Mouse (Mus musculus): ENCODE data around the gene Spata21. TPM values are rescaled to one million over a fixed set of nuclear protein-coding genes. Genes with fewer than 3 reads are reported as not detected.
A peak's percentile ranks its signal among the peaks of the same experiment; 100 is the strongest.

The Spata21 gene
- total RNA-seq, 2 experiments from 2014 or later: not detected

GRCm38 (mm10) chr4:141076761-141077506 lies 11.2 kb upstream of the Spata21 start:
- DNase-seq: no peak

- peak; percentile 96 for DNase-seq
Measured at GRCm38 (mm10) chr4:141077681-141078509, 10.2 kb upstream of the Spata21 start, which contains the start of gene Necap2. Gene Necap2 (minus strand): TSS chr4:141078357.

DNA sequence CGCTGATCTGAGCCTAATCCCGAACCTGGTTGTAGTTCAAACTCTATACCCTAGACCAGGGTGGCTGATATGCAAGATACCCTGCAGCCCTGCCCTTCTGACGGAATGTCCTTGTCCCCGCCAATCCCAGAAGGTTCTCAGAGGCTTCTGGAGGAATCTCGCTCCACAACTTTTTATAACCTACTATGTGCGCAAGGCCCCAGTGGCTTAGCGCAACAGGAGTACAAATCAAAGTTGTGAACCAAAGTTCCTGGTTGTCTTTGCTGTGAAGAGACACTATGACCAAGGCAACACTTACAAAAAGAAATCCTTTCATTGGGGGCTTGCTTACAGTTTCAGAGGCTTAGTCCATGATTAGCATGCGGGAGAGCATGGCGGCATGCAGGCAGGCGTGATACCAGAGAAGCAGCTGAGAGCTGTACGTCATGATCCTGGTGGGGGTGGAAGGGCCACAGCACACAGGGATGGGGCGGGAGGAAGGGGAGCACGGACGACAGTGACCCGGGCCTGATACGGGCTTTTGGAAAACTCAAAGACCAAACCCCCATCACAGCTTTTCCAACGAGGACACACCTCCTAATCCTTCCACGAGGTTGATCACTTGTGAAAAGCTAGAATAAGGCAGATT lies 9.5 kb upstream of the Spata21 start:
- DNase-seq: no peak

DNA sequence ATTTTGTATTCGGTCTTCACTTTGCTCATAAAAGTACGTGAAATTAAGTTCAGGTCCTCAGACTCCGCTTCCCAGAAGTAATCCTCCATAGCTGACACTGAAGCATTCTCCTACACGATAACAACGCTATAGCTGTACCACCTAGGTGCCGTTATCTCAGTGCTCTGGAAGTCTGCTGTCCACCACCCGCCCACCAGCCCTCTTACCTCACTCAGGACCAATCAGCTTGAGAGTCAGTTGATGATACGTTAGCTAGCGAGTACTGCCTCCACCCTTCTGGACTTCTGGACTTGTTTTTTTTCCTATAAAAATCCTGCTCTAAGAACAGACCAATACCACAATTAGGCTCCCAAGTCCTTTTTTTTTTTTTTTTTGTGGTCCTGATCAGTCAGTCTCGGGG lies 1.3 kb upstream of the Spata21 start:
- no peak for DNase-seq

- DNase-seq: no peak
Measured at GRCm38 (mm10) chr4:141088714-141089113, 581 bp downstream of the Spata21 start.

GRCm38 (mm10) chr4:141095016-141095415 lies 6.9 kb downstream of the Spata21 start:
- no peak for DNase-seq

DNA sequence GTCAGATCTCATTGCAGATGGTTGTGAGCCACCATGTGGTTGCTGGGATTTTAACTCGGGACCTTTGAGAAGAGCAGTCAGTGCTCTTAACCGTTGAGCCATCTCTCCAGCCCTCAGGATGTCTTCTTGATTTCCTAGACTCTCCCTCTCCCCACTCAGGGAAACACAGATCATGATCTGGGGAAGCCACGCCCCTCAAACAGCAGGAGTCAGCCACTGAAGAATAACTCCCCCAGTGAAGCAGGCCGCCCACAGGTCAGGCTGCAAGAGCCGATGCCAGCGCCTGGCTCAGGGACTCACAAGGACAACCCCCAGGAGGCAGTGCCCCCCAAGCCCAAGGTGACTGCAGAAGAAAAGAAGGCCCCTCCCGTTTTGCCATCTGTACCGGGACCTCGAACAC lies 8.6 kb downstream of the Spata21 start:
- no peak for DNase-seq

DNA sequence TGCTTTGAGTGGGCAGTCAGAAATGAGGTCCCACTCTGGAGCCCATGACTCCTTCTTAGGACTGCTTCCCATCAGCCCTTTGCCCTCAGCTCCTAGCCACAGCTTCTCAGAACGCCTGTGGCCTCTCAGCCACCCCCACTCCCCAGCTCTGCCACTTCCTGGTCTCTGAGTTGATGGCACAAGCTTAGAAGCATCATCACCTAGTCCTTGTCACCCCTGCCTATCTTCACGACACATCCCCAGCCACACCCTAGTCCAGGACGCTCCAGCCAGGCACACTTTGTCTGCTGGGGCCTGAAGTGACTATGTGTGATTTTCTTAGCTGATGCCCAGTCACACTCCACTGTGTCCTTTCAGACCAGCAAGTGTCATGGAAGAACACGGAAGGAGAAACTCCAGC lies 10.8 kb downstream of the Spata21 start:
- no peak for DNase-seq

DNA sequence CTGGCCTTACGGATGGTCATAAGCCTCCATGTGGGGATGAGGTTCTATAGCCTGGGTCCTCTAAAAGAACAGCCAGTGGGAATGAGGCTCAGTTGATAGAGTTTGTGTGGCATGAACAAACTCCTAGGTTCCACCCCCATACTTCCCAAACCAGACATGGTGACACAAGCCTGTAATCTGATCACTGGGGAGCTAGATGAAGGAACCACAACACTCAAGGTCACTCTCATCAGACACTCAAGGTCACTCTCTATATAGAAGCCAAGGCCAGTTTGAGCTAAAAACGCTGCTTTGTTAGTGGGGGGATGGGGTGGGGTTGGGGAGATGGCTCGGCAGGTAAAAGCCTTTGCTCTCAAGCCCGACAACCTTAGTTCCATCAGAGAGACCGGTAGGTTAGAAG lies 11.8 kb downstream of the Spata21 start:
- DNase-seq: no peak

DNA sequence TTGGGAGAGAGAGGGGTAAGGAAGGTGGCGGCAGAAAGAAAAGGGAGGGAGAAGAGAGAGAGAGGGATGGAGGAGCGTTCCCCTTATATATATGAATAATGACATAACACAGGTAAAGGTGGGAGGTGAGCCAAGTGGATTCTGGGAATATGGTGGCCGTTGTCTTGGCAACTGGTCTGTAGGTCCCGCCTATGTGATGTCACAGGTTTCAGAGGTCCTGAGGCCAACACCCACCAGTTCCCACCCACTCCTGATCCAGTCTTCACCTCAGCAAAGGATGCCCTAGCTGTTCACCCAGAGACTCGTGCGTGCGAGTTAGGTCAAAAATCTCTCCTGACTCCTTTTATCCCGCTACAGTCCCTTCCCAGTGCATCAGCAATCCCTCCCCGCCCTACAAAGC lies 13.2 kb downstream of the Spata21 start:
- DNase-seq: no peak

DNA sequence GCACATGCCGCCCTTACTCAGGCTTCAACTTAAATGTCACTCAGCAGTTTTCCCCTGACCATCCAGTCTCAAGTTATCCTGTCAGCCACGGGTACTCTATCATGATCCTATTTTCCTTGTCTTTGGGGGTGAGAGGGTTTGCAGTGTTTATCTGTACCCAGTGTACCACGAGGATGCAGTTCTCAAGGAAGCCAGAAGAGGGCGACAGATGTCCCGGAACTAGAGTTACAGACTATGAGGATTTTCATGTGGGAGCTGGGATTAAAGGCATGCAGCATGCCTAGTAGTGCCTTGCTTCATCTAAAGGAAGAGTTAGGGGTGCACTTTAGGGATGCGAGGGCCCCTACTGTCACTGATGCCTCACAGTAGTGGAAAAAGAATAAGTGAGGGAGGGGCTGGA lies 13.7 kb downstream of the Spata21 start:
- peak; percentile 43 for DNase-seq

DNA sequence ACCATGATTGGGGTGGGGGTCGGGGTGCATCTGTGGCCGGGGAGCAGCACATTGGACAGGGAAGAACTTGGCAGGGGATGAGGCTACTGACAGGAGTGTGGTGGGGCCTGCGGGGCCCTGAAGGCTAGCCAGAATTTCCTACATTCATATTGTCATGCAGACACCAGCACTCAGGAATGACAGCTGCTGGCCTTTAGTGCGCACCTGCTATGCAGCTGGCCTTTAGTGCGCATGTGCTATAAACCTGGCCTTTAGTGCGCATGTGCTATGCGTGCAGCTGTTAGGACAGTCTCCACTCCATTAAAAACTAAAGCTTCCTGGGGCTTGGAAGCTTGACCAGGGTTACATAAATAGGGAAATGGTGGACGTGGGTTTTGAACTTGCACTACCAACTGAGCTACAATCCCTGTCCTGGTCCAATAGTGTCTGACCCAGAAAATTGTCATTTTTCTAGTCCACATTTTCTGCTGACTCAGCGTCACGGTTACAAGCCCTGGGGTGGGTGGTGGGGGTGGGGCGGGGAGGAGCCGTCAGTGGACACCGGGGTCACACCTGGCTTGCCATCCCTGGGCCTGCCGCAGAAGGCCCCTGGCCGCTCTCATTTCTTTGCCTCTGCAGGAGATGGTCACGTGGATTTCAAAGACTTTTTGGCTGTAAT lies 18.5 kb downstream of the Spata21 start:
- peak; percentile 36 for DNase-seq

GRCm38 (mm10) chr4:141108196-141108732 lies 20.1 kb downstream of the Spata21 start:
- no peak for DNase-seq

- no peak for DNase-seq
Measured at GRCm38 (mm10) chr4:141113831-141114230, 25.7 kb downstream of the Spata21 start.

GRCm38 (mm10) chr4:141114521-141114981 lies 26.4 kb downstream of the Spata21 start:
- no peak for DNase-seq

DNA sequence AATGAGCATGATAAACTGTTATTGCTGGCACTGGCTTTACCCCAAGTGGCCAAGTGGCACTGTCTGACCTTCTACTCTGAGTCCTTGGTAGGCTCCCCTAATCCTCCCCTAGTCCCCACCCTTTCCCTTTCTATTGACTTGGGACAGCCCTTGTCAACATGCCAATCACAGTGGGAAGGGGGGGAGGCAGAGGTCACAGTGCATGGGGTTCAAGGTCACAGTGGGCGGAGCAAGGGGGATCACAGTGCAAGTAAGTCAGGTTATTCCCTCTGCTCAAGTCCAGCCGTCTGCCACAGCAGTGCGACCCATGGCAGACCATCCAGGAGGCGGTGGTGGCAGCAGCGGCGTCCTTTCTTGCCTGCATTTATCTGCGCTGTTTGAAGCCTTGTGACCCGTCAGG lies 27.3 kb downstream of the Spata21 start:
- no peak for DNase-seq

DNA sequence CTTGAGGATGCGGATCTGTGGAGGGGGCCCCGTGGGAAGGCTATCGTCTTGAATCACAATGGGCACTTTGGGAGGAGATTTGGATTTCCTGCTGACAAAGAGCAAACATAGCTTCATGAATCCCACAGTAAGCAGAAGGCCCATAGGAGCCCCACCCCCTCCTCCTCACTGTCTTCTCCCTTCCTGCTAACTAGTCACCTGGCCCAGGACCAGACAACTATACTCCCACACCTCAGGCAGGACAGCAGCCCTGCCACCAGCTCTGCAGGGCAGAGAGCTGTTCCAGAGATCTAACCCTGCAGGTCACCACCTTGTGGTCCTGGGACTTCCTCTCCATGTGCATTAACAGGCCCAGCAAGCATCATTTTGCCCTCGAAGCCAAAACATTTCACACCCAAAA lies 30.6 kb downstream of the Spata21 start:
- no peak for DNase-seq

DNA sequence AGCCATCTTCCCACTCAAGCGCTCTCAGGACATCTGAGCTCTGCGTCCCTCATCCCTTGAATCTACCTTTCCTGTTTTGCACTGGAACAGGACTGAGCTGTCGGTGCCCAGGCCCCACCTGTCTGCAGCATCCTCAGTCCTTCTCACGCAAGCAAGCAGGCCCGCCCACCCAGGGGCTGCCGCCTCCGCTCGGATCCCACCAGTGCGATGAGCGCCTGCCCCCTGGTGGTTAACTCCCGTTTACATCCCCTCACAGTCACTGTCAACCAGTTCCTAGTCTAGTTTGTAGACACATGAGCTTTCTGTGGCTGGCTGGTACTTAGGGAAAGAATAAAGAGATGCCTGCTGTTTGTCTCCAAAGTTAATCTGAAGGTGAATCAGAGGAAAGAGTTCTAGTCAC lies 32.6 kb downstream of the Spata21 start:
- peak; percentile 71 for DNase-seq

GRCm38 (mm10) chr4:141122663-141123062 lies 34.5 kb downstream of the Spata21 start:
- DNase-seq: no peak

DNA sequence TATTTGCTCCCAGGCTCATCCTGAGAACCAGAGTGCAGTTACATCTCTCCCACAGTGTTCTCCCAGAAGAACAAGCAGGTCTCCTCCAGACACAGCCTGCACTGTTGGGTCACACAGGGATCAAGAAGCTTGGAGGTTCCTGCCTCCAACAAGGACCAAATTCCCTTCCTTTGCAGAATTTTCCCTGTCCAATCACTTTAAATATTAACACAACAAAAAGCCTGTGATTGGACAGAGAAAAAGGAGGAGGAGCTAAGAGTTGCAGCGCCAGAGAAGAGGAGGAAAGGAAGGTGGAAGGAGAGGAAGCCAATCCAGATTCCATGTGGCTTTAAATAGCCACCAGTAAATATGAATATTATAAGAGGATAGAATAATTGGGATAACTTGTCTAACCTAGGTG lies 34.9 kb downstream of the Spata21 start:
- DNase-seq: no peak

DNA sequence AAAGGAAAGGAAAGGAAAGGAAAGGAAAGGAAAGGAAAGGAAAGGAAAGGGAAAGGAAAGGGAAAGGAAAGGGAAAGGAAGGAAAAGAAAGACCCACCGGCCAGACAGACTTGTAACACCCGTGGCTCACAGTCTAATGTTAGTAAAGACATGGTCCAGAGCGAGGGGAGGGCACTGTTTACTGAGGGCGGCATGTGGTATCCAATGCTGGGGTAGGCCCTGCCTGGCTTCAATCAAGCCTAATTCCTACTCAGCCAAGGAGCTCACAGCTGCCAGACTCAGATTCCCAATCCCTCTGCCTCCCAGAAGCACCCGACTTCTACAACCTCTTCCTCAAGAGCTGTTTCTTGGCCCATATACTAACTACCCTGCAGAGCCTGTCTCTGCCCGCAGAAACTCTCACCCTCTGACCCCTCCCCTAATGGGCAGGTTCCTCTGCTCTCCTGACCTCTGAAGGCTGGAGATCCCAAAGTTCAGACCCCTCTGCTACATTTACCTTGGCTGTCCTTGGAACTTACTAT lies 41.1 kb downstream of the Spata21 start:
- DNase-seq: no peak

Data from gastrocnemius, postnatal 10 days (tissue).